Mouse (Mus musculus): ENCODE measurements around the gene Iqck.
A peak's percentile ranks its signal among the peaks of the same experiment; 100 is the strongest.

Gene Iqck

GRCm38 (mm10) chr7:118855171-118855876 lies at the start of gene Iqck:
Gene Iqck, plus strand, starts transcription at chr7:118855752.
- DNase-seq (ENCODE audit: low read depth, low spot score) = peak; percentile 82

- DNase-seq (ENCODE audit: low read depth, low spot score) = no peak
Observed at GRCm38 (mm10) chr7:118806631-118807411, 48.7 kb upstream of the Iqck start.

DNA sequence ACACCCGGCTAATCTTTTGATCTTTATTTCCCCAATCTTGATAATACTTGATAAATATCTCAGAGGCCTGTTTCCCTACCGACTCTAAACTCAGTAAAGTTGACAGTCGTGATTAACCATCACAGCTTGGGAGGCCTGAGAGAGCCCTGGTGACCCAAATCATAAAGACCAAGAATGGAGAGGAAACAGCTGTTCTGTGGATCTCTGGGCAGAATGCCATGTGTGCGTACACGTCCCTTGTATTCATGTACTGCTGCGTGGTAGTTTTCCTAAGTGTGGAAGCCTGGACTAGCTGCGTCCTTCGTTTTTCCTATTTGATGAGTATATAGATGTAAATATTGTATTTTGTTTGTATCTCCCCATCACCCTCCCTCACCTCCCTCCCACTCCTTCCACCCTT lies 47.7 kb upstream of the Iqck start:
- DNase-seq (ENCODE audit: low read depth, low spot score) = no peak

- DNase-seq (ENCODE audit: low read depth, low spot score) = no peak
Observed at GRCm38 (mm10) chr7:118811407-118812106, 44.0 kb upstream of the Iqck start.

GRCm38 (mm10) chr7:118813592-118813991 lies 42.0 kb upstream of the Iqck start:
- no peak for DNase-seq (ENCODE audit: low read depth, low spot score)

DNA sequence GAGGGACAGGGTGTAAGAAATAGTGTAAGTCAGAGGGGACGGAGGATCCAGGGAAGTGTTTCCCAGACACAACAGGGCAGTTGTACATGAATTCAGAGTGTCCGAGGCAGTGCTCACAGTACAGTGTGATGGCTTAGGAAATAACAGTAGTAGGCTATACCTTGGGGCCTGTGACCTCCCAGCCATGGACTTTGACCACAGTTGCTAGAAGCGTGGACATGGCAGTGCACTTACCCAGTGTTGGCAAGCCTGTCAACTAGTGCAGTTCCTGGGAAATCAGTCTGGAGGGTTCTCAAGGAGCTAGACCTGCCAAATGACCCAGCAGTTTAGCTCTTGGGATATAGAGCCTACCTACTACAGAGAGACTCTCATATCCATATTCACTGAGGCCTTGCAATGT lies 39.3 kb upstream of the Iqck start:
- no peak for DNase-seq (ENCODE audit: low read depth, low spot score)

GRCm38 (mm10) chr7:118817741-118818140 lies 37.8 kb upstream of the Iqck start:
- no peak for DNase-seq (ENCODE audit: low read depth, low spot score)

DNA sequence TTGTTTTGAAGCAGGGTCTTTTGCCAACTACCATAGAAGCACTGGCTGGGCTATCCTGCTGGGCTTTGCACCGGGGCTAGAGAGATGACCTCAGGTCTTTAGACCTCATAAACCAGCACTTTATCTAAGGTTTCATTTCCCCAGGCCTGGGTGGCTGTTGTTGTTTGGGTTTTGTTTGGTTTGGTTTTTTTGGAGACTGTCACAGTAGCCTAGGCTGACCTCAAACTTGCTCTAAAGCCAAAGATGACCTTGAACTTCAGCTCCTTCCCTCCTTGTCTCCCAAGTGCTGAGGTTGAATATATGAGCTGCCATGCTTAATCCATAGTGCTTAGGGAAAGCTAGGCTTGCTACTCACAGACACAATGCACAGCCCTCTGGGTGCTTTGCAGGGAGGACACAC lies 35.9 kb upstream of the Iqck start:
- DNase-seq (ENCODE audit: low read depth, low spot score) = no peak

DNA sequence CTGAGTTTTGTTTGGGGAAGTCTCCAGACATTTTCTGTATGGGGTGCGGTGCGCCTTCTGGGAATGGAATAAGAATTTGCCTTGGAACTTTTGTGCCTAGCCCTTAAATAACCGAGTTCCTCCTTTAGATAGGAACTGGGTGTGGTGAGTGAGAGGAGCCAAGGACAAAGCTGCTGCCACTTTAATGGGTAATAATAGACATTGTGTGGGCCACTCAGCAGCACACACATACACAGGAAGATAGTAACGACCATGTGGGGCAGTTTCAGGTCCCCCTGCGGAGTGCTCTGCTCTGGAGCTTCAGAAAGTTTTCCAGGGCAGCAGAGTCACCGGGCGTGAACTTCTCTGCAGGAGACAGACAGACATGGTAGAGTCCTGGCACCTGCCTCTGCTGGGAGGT lies 34.2 kb upstream of the Iqck start:
- DNase-seq (ENCODE audit: low read depth, low spot score) = no peak

- DNase-seq (ENCODE audit: low read depth, low spot score) = no peak
Observed at GRCm38 (mm10) chr7:118821887-118822556, 33.5 kb upstream of the Iqck start.

DNA sequence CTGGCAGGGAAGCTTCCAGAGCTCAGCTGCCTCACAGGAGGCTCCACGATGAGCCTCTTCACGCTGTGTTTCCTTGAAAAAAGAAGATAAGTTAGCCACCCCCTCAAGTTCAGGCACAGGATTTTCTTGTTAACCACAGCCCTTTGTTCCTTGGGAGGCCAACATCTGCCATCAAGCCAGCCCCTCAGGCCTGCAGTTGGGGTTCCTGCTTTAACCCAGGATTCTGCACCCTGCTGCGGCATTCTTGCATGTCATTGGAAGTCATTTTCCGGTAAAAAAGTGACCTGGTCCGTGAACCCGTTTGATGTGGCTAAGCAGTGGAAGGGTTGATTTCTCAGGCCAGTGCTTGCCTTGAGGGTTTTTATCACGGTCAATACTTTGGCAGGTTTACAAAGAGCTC lies 31.1 kb upstream of the Iqck start:
- DNase-seq (ENCODE audit: low read depth, low spot score) = no peak

- no peak for DNase-seq (ENCODE audit: low read depth, low spot score)
Observed at GRCm38 (mm10) chr7:118827975-118828416, 27.6 kb upstream of the Iqck start.

DNA sequence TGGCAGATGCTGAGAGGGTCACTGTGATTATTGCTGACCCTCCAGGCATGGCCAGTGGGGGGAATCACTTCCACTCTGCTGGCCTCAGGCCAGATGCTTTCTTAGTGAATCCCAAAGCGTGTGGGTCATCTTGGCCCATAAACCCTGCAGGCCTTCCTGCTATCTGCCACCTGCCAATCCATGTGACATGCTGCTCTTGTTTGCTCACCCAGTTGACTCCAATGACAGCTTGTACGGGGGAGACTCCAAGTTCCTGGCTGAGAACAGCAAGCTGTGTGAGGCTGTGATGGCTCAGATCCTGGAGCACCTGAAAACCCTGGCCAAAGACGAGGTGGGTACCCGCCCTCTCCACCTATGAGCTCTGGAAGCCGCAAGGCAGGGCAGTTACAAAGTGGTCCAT lies 17.7 kb upstream of the Iqck start:
- DNase-seq (ENCODE audit: low read depth, low spot score) = no peak

- no peak for DNase-seq (ENCODE audit: low read depth, low spot score)
Observed at GRCm38 (mm10) chr7:118841030-118841745, 14.4 kb upstream of the Iqck start.

DNA sequence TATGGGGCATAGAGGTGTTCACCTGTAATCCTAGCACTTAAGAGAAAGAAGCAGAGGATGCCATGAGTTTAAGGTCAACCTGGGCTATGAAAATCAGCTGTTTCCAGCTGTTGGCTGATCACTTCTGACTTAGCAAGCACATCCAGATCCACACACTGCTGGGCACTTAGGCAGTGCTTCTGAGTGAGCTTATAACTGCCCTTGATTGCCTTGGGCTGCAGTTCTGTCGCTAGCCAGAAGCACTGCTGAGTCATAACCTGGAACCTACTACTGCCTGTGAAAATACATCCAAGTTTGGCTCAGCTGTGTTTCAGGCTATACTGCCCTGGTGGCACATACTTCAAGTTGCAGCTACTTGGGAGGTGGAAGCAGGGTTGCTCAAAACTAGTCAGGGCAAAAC lies 13.8 kb upstream of the Iqck start:
- DNase-seq (ENCODE audit: low read depth, low spot score) = no peak

- DNase-seq (ENCODE audit: low read depth, low spot score) = no peak
Observed at GRCm38 (mm10) chr7:118842938-118843337, 12.6 kb upstream of the Iqck start.

- no peak for DNase-seq (ENCODE audit: low read depth, low spot score)
Observed at GRCm38 (mm10) chr7:118845141-118845540, 10.4 kb upstream of the Iqck start.

- DNase-seq (ENCODE audit: low read depth, low spot score) = no peak
Observed at GRCm38 (mm10) chr7:118846329-118846728, 9.2 kb upstream of the Iqck start.

DNA sequence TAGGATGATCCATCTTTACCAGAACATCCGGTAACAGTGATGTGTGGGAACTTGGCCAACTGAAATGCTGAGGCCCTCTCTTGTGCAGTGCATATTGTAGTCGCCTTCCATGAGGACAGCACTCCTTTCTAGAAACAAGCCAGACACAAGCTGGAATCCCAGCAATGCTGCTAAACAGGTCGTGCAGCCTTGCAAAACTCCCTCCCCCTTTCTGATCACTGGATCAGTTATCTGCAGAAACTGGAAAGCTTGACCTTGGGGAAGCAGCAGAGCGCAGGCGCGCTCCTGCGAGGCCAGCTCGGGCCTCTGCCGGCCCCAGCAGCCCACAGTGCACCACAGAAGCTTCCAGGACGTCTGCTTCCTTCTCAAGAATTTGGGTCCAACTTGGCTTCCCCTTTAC lies 6.8 kb upstream of the Iqck start:
- DNase-seq (ENCODE audit: low read depth, low spot score) = no peak

DNA sequence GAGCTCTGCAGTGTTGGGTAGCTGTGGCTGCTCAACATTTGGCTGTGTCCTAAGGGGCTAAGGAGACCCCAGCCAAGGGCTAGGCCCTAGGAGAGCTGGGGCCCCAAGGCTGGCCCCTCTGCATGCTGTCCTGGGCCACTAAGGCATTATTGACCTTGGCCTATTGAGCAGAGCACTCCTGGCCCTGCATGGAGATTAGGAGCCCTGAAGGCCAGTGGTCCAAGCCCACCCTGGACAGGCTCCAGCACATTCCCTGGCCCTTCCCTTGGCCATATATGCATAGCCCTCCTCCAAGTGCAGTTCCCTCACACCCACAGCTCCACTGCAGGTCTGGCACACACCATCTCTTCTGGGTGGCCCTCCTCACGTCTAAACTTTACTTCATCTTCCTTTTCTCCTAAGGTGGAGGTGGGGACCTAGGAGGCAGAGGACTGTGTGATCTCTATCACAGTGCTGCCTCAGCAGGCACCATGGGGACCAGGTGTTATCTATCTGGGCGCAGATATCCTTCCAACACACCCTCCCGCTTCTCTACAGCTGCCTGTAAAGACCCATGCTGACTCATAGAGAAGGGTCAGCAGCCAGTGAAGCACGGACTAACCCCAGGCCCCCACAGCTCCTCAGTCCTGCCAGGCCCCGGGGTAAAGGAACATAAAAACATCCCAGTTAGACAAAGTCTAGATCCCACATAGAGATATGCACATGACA lies 5.9 kb upstream of the Iqck start:
- no peak for DNase-seq (ENCODE audit: low read depth, low spot score)

All from brain, embryonic 18.5 days (tissue).